Mouse (Mus musculus) midbrain, embryonic 14.5 days (tissue): Measurements from ENCODE around the gene Galnt2. TPM values are rescaled to one million over a fixed set of nuclear protein-coding genes. Genes with fewer than 3 reads are reported as not detected.

Experiments
- ATAC-seq: fragments of 200-750 bp; cut with Nextera tagmentation; 2 replicates; pipeline ENCODE4 v1.8.0; 2017; ENCODE audit warnings: moderate number of reproducible peaks, moderate library complexity; ENCODE audit not compliant: low FRiP score, low TSS enrichment
- DNase-seq: peaks from one replicate; pipeline ENCODE4 v3.0.0-alpha.2; 2015
- H3K27ac ChIP-seq: fragments of 300-500 bp; sonication (generic); replicated peaks from 2 replicates; pipeline ENCODE4 v1.5.1; 2014; ENCODE audit warnings: mild to moderate bottlenecking, low read depth, low read length, moderate library complexity
- H3K27me3 ChIP-seq: fragments of 300-500 bp; sonication (generic); 2 replicates; pipeline ENCODE4 v1.6.1; 2014; ENCODE audit warnings: low read length, control low read depth, mixed read lengths; ENCODE audit not compliant: control insufficient read depth, insufficient read depth
- H3K36me3 ChIP-seq: fragments of 300-500 bp; sonication (generic); 2 replicates; pipeline ENCODE4 v1.6.1; 2014; ENCODE audit warnings: low read length, control low read depth; ENCODE audit not compliant: control insufficient read depth, insufficient read depth
- H3K4me1 ChIP-seq: fragments of 300-500 bp; sonication (generic); 2 replicates; pipeline ENCODE4 v1.6.1; 2014; ENCODE audit warnings: mild to moderate bottlenecking, antibody characterized with exemption, low read length, control low read depth; ENCODE audit not compliant: control insufficient read depth, insufficient read depth
- H3K4me2 ChIP-seq: fragments of 300-500 bp; sonication (generic); 2 replicates; pipeline ENCODE4 v1.6.1; 2014; ENCODE audit warnings: mild to moderate bottlenecking, low read length, moderate library complexity
- H3K4me3 ChIP-seq: fragments of 300-500 bp; sonication (generic); replicated peaks from 2 replicates; pipeline ENCODE4 v1.5.1; 2014; ENCODE audit warnings: low read depth, low read length
- H3K9ac ChIP-seq: fragments of 300-500 bp; sonication (generic); replicated peaks from 2 replicates; pipeline ENCODE4 v1.6.1; 2014; ENCODE audit warnings: mild to moderate bottlenecking, low read length, moderate library complexity
- H3K9me3 ChIP-seq: fragments of 300-500 bp; sonication (generic); 2 replicates; pipeline ENCODE4 v1.6.1; 2016; ENCODE audit warnings: low read length, control low read depth, mixed read lengths; ENCODE audit not compliant: control insufficient read depth
- WGBS: fragments of 180-500 bp; shearing (Covaris S2); extraction: QIAGEN DNeasy Blood & Tissue Kit; methylation state at CpG from one replicate; pipeline ENCODE4 v1.1.7; 2014; 5-methylcytosine and 5-hydroxymethylcytosine counted together
- polyA plus RNA-seq: library from polyadenylated mRNA; unstranded; fragments of >200 nt; fragmentation: Nextera tagmentation; extraction: Ambion mirVana; gene quantifications from 2 replicates; pipeline ENCODE4 v1.2.1, GENCODE M21; 2014

Gene Galnt2
- polyA plus RNA-seq, 1 experiment from 2014 or later: 70.1 TPM

- no peak overlapping the region for H3K4me2 ChIP-seq
- ATAC-seq (no peak), DNase-seq (no peak)
- no peaks in the 10 kb centered on the region for H3K27me3 ChIP-seq
- H3K27ac ChIP-seq: no peak overlapping the region
- no peaks in the 10 kb centered on the region for H3K4me1 ChIP-seq
- H3K9me3 ChIP-seq: no peaks in the 10 kb centered on the region
- no peak overlapping the region for H3K4me3 ChIP-seq
- H3K9ac ChIP-seq: no peak overlapping the region
- H3K36me3 ChIP-seq: no peaks in the 10 kb centered on the region
These were observed 14.2 kb upstream of the Galnt2 start for GRCm38 (mm10) chr8:124216951-124217350.

GRCm38 (mm10) chr8:124229883-124230282 lies 1.3 kb upstream of the Galnt2 start:
- H3K36me3 ChIP-seq: no peaks in the 10 kb centered on the region
- no peak overlapping the region for H3K4me3 ChIP-seq
- peaks cover 30% of the 10 kb centered on the region for H3K4me1 ChIP-seq
- no peaks in the 10 kb centered on the region for H3K9me3 ChIP-seq
- DNase-seq: no peak
- H3K27ac ChIP-seq: no peak overlapping the region
- H3K27me3 ChIP-seq: no peaks in the 10 kb centered on the region
- 82% methylated on average over 2 of the region's 2 CpGs for WGBS
- H3K4me2 ChIP-seq: no peak overlapping the region
- ATAC-seq: no peak
- H3K9ac ChIP-seq: no peak overlapping the region

DNA sequence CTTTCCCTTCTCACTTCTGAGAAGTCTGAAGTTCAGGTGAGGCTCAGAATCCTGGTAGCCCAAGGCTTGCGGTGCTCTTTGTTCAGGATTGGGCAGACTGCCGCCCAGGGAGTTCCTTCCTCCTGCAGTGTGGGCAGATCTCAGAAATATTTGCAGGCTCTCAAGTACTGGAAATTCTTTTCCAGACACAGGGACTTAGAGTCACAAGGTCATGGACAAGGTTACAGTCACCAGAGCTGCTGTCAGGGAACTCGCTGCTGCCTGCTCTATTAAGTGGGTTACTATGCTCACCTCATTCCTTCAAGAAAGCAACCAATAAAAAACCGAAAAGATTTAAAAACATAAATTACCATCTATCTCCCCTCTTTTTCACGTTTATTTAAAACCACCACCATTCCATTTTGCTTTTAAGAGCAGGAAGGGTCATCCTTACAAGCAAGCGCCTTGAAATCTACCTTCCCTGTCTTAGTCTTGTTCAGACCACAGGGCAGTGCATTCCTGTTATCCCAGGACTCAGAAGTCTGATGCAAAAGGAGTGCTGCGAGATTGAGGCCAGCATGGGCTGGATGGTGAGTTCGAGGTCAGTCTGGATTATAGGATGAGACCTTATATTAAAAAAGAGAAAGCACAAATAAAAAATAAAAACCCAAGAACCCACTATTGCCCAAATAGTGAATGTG lies 555 bp upstream of the Galnt2 start:
- Histone ChIP-seq H3K4me1 (peaks cover 30% of the 10 kb centered on the region), H3K4me2 (peak overlapping the region; percentile 96), H3K27me3 (no peaks in the 10 kb centered on the region), H3K9me3 (no peaks in the 10 kb centered on the region), H3K27ac (peak overlapping the region; percentile 74), H3K9ac (peak overlapping the region; percentile 91), H3K4me3 (peak overlapping the region; percentile 97), H3K36me3 (no peaks in the 10 kb centered on the region)
- WGBS: 52% methylated on average over 8 of the region's 8 CpGs
- no peak for ATAC-seq
- DNase-seq: no peak

- Histone ChIP-seq H3K4me3 (peak overlapping the region; percentile 97), H3K36me3 (no peaks in the 10 kb centered on the region), H3K4me1 (peaks cover 30% of the 10 kb centered on the region), H3K9me3 (no peaks in the 10 kb centered on the region), H3K4me2 (peak overlapping the region; percentile 96), H3K27ac (peak overlapping the region; percentile 74), H3K9ac (peak overlapping the region; percentile 91), H3K27me3 (no peaks in the 10 kb centered on the region)
- DNase-seq (peak; percentile 40), ATAC-seq (peak; percentile 79)
- WGBS: under 1% methylated on average over 83 of the region's 83 CpGs
These were observed 491 bp downstream of the Galnt2 start for GRCm38 (mm10) chr8:124231485-124232279.

- Histone ChIP-seq H3K4me3 (peak overlapping the region; percentile 97), H3K36me3 (no peaks in the 10 kb centered on the region), H3K4me2 (peak overlapping the region; percentile 96), H3K27me3 (no peaks in the 10 kb centered on the region), H3K4me1 (peaks cover 30% of the 10 kb centered on the region), H3K9ac (peak overlapping the region; percentile 91), H3K27ac (0 out of 2 replicates have a peak overlapping the region, but pooled peaks have one; percentile 74), H3K9me3 (no peaks in the 10 kb centered on the region)
- 3% methylated on average over 18 of the region's 18 CpGs for WGBS
- DNase-seq (peak; percentile 14), ATAC-seq (no peak)
These were observed 1.0 kb downstream of the Galnt2 start for GRCm38 (mm10) chr8:124232280-124232600.

DNA sequence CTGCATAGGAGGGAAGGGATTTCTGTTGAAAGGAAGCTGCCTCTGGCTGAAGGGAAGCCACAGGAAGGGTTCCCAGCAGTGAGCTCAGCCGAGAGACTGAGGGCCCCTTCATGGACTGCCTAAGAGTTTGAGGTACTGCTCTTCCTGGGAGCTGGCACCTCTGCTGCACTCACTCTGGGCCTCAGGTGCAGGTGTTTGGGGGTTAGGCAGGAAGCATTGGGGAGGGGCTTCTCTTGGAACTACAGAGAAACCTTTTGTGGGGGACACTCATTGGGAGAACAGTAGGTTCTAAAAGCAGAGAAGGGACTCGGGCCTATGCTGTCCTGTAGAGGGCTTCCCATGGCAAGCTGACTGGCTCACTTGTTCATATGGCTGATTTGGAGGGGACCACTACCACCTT lies 3.3 kb downstream of the Galnt2 start:
- Histone ChIP-seq H3K27me3 (no peaks in the 10 kb centered on the region), H3K9me3 (no peaks in the 10 kb centered on the region), H3K9ac (no peak overlapping the region; the same call in 1 of the 2 replicates), H3K36me3 (no peaks in the 10 kb centered on the region), H3K4me2 (peak overlapping the region; percentile 96), H3K27ac (peak overlapping the region; percentile 56; the same call in 1 of the 2 replicates), H3K4me1 (peaks cover 35% of the 10 kb centered on the region), H3K4me3 (peak overlapping the region; percentile 9)
- no peak for ATAC-seq
- WGBS: 40% methylated on average over 2 of the region's 2 CpGs
- no peak for DNase-seq

- no peak overlapping the region for H3K27ac ChIP-seq
- H3K36me3 ChIP-seq: no peaks in the 10 kb centered on the region
- peaks cover 46% of the 10 kb centered on the region for H3K4me1 ChIP-seq
- no peaks in the 10 kb centered on the region for H3K9me3 ChIP-seq
- DNase-seq (no peak), ATAC-seq (no peak)
- no peak overlapping the region for H3K4me3 ChIP-seq
- H3K9ac ChIP-seq: no peak overlapping the region
- WGBS: 93% methylated on average over 4 of the region's 4 CpGs
- no peaks in the 10 kb centered on the region for H3K27me3 ChIP-seq
- H3K4me2 ChIP-seq: no peak overlapping the region
These were observed 4.3 kb downstream of the Galnt2 start for GRCm38 (mm10) chr8:124235536-124235935.

DNA sequence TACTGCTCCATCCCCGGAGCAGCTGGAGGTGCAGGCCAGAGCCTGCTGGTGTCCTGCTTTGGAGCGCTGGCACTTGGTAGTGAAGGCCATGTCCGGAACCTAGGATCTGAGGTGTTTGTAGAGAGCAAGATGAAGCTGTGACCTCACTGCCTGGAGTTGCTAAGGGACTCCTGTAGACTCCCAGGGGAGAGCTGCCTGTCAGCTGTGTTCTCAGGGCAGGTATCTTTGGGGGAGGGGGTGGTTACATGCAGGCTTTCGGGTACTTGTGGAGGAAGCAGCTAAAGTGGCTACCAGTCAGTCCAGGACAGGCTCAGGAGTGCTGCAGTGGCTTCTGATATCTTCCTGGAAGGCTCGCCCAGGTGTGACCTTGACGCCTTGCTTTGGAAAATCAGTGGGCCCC lies 8.2 kb downstream of the Galnt2 start:
- Histone ChIP-seq H3K36me3 (no peaks in the 10 kb centered on the region), H3K27ac (no peak overlapping the region), H3K27me3 (no peaks in the 10 kb centered on the region), H3K9me3 (no peaks in the 10 kb centered on the region), H3K4me3 (no peak overlapping the region), H3K4me1 (peaks cover 27% of the 10 kb centered on the region), H3K9ac (no peak overlapping the region), H3K4me2 (no peak overlapping the region)
- DNase-seq: no peak
- ATAC-seq: no peak
- WGBS: 86% methylated on average over 6 of the region's 6 CpGs

DNA sequence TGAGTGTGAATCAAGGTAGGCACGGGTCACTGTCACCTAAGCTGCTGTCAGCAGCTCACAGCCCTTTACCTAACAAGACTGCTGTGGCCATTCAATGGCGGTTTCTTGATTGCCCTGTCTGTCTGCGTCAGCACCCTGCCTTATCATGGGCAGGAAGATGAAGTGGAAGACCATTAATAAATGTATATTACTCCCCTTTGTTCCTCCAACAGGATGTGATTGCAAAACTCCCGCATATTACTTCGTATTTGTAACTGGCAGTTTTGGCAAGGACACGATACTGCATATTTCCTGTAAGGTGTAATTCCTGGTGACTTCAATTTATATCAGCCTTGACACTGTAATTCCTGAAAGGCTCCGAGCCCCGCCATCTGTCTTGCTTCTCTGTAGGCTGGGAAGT lies 9.7 kb downstream of the Galnt2 start:
- Histone ChIP-seq H3K4me3 (no peak overlapping the region), H3K9ac (no peak overlapping the region), H3K4me1 (peaks cover 22% of the 10 kb centered on the region), H3K9me3 (no peaks in the 10 kb centered on the region), H3K36me3 (no peaks in the 10 kb centered on the region; the same call in 1 of the 2 replicates), H3K4me2 (no peak overlapping the region), H3K27ac (0 out of 2 replicates have a peak overlapping the region, but pooled peaks have one; percentile 49), H3K27me3 (no peaks in the 10 kb centered on the region)
- DNase-seq: no peak
- WGBS: 80% methylated on average over 8 of the region's 8 CpGs
- ATAC-seq: no peak
